Mouse (Mus musculus) heart, adult 2 months (tissue): ENCODE results near the gene Cyp4x1. TPM values are rescaled to one million over a fixed set of nuclear protein-coding genes. Genes with fewer than 3 reads are reported as not detected.

Source experiments
- DNase-seq, 2 experiments: peaks; one replicate each; pipeline ENCODE4 v3.0.0; 2021
- H3K27ac ChIP-seq: fragments of 200-600 bp; 2 replicates; pipeline ENCODE4 v1.8.1; 2022
- H3K27me3 ChIP-seq: fragments of 200-500 bp; 2 replicates; pipeline ENCODE4 v1.6.1; 2012; ENCODE audit warnings: mild to moderate bottlenecking, low read length, inconsistent platforms, mixed read lengths; ENCODE audit not compliant: control insufficient read depth, insufficient read depth
- H3K36me3 ChIP-seq: fragments of 200-500 bp; 2 replicates; pipeline ENCODE4 v1.6.1; 2012; ENCODE audit warnings: low read length, inconsistent platforms; ENCODE audit not compliant: control insufficient read depth, insufficient read depth
- H3K4me1 ChIP-seq: fragments of 200-500 bp; 2 replicates; pipeline ENCODE4 v1.6.1; 2011; ENCODE audit warnings: low read length; ENCODE audit not compliant: control insufficient read depth, insufficient read depth
- H3K4me3 ChIP-seq: fragments of 200-600 bp; 2 replicates; pipeline ENCODE4 v1.8.1; 2022
- H3K79me2 ChIP-seq: fragments of 200-500 bp; replicated peaks from 2 replicates; pipeline ENCODE4 v1.6.1; 2012; ENCODE audit warnings: mild to moderate bottlenecking, inconsistent platforms, low read length, moderate library complexity, mixed read lengths; ENCODE audit not compliant: control insufficient read depth, insufficient read depth
- H3K9ac ChIP-seq: fragments of 200-500 bp; 2 replicates; pipeline ENCODE4 v1.6.1; 2012; ENCODE audit warnings: low read depth, mild to moderate bottlenecking, control low read depth, inconsistent platforms, low read length, mixed read lengths
- CTCF ChIP-seq: fragments of 200-600 bp; IDR thresholded peaks from 2 replicates; pipeline ENCODE4 v1.8.1; 2022; ENCODE audit warnings: antibody characterized with exemption, mild to moderate bottlenecking, moderate library complexity
- EP300 ChIP-seq: fragments of 200-500 bp; IDR thresholded peaks from 2 replicates; pipeline ENCODE4 v1.6.1; 2011; ENCODE audit warnings: low read depth, low read length, control low read depth; ENCODE audit not compliant: insufficient read depth
- POLR2A ChIP-seq: fragments of 200-500 bp; IDR thresholded peaks from 2 replicates; pipeline ENCODE4 v1.6.1; 2011; ENCODE audit warnings: mild to moderate bottlenecking, low read depth, low read length, control low read depth; ENCODE audit not compliant: insufficient read depth
- WGBS: fragments of 180-500 bp; shearing (Covaris S2); methylation state at CpG from one replicate; pipeline ENCODE4 v1.1.7; 2018; 5-methylcytosine and 5-hydroxymethylcytosine counted together
- intact Hi-C: fragments of 180-260 bp; cut with DNase I; formaldehyde crosslinking; loops from one replicate; pipeline ENCODE4 v1.15.1; 2025
- polyA plus RNA-seq: library from polyadenylated mRNA; depleted of rRNA; stranded (reverse); fragments of >200 nt; gene quantifications from 2 replicates; pipeline ENCODE4 v1.2.3, GENCODE M21; 2012
- total RNA-seq, 2 experiments: library from RNA; stranded (reverse); gene quantifications; 2 replicates each; pipeline ENCODE4 v1.2.3; 2021

The Cyp4x1 gene
- total and polyA plus RNA-seq, 3 experiments, result not detected

- Histone ChIP-seq H3K36me3 (no peaks in the 10 kb centered on the region), H3K27me3 (peaks cover 3% of the 10 kb centered on the region; the same call in 1 of the 2 replicates), H3K4me3 (peak overlapping the region; percentile 47), H3K79me2 (no peaks in the 10 kb centered on the region), H3K9ac (peak overlapping the region; percentile 55), H3K4me1 (peaks cover 2% of the 10 kb centered on the region; the same call in 1 of the 2 replicates), H3K27ac (peak overlapping the region; percentile 48)
- intact Hi-C loops, result no loop called here
- peak; percentile 42 to 59 for DNase-seq
- 1% methylated on average over 58 of the region's 58 CpGs for WGBS
- TF ChIP-seq POLR2A (no peak), EP300 (no peak), CTCF (no peak)
Observed at GRCm38 (mm10) chr4:115062875-115063517, 71.1 kb downstream of the Cyp4x1 start.

GRCm38 (mm10) chr4:115062540-115062874 lies 71.6 kb downstream of the Cyp4x1 start:
- peak overlapping the region; percentile 55; the same call in 1 of the 2 replicates for H3K9ac ChIP-seq

GRCm38 (mm10) chr4:115060753-115061152 lies 73.3 kb downstream of the Cyp4x1 start:
- H3K4me1 ChIP-seq, result peaks cover 4% of the 10 kb centered on the region; the same call in 1 of the 2 replicates
- no peaks in the 10 kb centered on the region for H3K36me3 ChIP-seq
- H3K27me3 ChIP-seq, result peaks cover 14% of the 10 kb centered on the region
- peak overlapping the region; percentile 7; the same call in 1 of the 2 replicates for H3K4me3 ChIP-seq
- WGBS, result 16% methylated on average over 3 of the region's 3 CpGs
- no peak for TF ChIP-seq POLR2A
- peak in 1 of 2 experiments; percentile 8 for DNase-seq
- no peaks in the 10 kb centered on the region for H3K79me2 ChIP-seq
- H3K27ac ChIP-seq, result peak overlapping the region; percentile 95
- intact Hi-C loops, result no loop called here
- no peak overlapping the region for H3K9ac ChIP-seq

More at GRCm38 (mm10) chr4:115062540-115062874, 71.6 kb downstream of the Cyp4x1 start:
- Histone ChIP-seq H3K4me3 (peak overlapping the region; percentile 47), H3K27ac (peak overlapping the region; percentile 48; the same call in 1 of the 2 replicates), H3K79me2 (no peaks in the 10 kb centered on the region), H3K4me1 (peaks cover 2% of the 10 kb centered on the region; the same call in 1 of the 2 replicates), H3K36me3 (no peaks in the 10 kb centered on the region), H3K27me3 (peaks cover 8% of the 10 kb centered on the region)
- WGBS, result 2% methylated on average over 9 of the region's 9 CpGs
- intact Hi-C loops, result no loop called here
- peak in 1 of 2 experiments; percentile 22 for DNase-seq
- TF ChIP-seq CTCF (no peak), POLR2A (no peak)

GRCm38 (mm10) chr4:115059871-115060270 lies 74.2 kb downstream of the Cyp4x1 start:
- peak; percentile 43 for TF ChIP-seq POLR2A
- TF ChIP-seq EP300, result peak; percentile 21; the same call in 1 of the 2 replicates
- no peak for TF ChIP-seq CTCF
- intact Hi-C loops, result loop anchor here (2.0 to 5.0 kb wide), 2 partner anchors 15 to 153 kb away; partner anchors contain the start of gene Foxd2
- H3K4me3 ChIP-seq, result peak overlapping the region; percentile 40
- no peaks in the 10 kb centered on the region for H3K79me2 ChIP-seq
- no peaks in the 10 kb centered on the region for H3K36me3 ChIP-seq
- peaks cover 4% of the 10 kb centered on the region; the same call in 1 of the 2 replicates for H3K4me1 ChIP-seq
- peaks cover 14% of the 10 kb centered on the region for H3K27me3 ChIP-seq
- H3K9ac ChIP-seq, result peak overlapping the region; percentile 47
- peak overlapping the region; percentile 95 for H3K27ac ChIP-seq
- peak; percentile 50 to 52 for DNase-seq
- 24% methylated on average over 12 of the region's 12 CpGs for WGBS

GRCm38 (mm10) chr4:115058871-115059590 lies 75.0 kb downstream of the Cyp4x1 start:
- Histone ChIP-seq H3K27ac (peak overlapping the region; percentile 95), H3K79me2 (no peaks in the 10 kb centered on the region), H3K27me3 (peaks cover 14% of the 10 kb centered on the region), H3K36me3 (no peaks in the 10 kb centered on the region), H3K4me1 (peaks cover 4% of the 10 kb centered on the region; the same call in 1 of the 2 replicates), H3K4me3 (peak overlapping the region; percentile 65), H3K9ac (peak overlapping the region; percentile 59)
- intact Hi-C loops, result loop anchor here (2.0 to 5.0 kb wide), 2 partner anchors 16 to 152 kb away; partner anchors contain the start of gene Foxd2
- TF ChIP-seq CTCF (no peak), POLR2A (no peak; the same call in 1 of the 2 replicates), EP300 (no peak)
- 9% methylated on average over 23 of the region's 23 CpGs for WGBS
- peak; percentile 39 to 56 for DNase-seq
